Mouse (Mus musculus) retina, embryonic 14.5 days (tissue): ENCODE measurements around the gene Polg.

ENCODE experiments used
- DNase-seq: peaks from one replicate; pipeline ENCODE4 v3.0.0-alpha.2; 2015; ENCODE audit warnings: low spot score

Gene Polg

DNA sequence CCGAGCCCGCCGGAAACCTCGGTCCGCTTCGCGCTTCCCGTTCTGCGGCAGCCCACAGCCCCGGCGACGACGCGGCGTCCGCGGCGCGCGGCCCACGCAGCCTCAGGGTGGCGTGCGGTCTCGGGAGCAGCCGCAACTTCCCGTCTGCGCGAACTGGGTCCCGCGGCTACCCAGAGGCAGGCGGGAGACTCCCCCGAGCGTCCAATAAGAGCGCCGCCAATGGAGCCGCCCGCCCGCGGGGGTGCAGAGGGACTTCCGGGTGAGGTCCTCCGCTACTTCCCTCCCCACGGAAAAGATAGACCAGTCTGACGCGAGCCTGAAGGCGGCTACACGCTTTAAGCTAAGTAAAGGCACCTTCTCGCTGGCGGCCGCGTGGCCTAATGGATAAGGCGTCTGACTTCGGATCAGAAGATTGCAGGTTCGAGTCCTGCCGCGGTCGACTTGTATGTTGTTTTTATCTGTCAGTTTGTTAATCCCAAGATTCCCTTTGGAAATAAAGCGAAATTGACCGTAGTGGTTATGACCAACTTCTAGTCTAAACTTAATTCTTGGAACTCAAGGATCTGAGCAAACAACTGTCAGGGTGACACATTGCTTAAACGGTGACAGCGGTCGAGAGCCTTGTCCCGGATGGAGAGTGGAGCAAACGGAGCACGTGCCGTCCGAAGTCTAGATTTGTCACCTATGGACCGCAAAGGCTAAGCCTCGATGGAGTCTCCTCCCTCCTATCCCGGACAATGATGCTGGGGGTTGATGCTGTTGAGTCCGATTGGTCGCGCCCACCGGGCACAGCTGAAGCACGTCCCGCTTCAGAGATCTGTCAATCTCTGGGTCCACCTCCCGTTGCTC, at the start of gene Polg:
TSS of gene Polg (minus strand) at position 310 of the 849 bp plus-strand sequence.
- peak; percentile 99 for DNase-seq

DNA sequence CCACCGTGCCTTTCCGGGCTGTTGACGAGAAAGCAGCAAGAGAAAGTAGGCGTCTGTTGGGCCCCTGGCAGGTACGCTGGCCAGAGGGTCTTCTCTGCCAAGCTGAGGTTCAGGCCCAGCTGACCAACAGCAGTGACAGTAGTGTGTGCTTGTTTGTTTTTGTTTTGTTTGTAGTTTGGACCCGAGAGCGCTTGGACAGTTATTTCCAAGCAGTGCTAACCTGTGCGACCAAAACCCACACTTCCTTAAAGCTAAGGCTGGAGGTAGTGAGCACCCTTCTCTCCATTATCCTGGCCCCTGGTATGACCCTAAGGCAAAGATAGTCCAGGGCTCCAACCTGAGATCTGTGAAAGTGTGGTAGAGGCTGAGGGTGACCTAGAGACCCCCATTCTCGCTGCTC, 49.7 kb upstream of the Polg start:
- no peak for DNase-seq

DNA sequence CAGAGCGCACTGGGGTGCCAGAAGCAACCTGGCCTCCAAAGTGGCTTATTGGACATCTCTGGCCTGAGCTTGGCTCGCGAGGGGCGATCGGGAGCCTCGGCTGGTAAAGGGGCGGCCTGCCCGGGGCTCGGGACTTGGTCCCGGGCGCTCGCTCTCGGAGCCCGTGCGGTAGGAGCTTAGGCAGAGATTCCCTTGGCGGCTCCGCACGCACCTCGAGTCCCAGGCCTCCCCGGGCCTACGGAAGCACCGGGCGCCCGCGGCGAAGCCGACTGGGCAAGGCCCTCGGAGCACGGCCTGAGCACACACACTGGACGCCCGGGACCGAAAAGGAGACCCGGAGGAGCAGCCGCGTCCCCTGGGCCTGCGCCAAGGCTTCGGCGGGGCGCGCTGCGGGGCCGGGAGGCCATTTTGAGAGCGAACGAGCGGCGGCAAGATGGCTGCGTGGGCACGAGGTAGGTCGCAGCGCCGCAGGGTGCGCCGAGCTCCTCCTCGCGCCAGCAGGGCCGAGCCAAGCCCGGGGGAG, 49.1 kb upstream of the Polg start:
- DNase-seq: no peak

DNA sequence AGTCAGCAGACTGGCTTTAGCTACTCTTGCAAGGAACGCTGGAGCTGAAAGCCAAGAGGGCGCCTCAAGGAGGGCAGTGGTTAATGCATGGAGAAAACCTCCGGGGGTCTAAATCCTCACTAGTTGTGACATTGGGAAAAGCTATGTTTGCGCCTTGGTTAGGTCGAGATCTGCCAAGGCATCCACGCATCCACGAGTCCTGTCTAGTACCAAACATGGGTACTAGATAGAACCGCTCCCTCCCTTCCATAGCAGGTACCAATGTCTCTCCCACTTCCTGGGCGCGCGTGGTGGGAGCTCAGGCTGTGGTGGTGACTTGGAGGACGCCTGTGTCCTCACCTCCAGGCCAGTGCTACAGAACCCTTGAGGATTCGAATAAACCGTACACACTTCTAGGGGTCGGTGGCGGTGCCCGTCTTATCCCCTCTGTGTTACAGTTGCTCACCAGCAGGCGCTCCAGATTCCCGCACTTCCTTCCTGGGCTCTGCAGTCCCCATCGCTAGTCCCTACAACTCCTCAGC, 48.3 kb upstream of the Polg start:
- no peak for DNase-seq

DNA sequence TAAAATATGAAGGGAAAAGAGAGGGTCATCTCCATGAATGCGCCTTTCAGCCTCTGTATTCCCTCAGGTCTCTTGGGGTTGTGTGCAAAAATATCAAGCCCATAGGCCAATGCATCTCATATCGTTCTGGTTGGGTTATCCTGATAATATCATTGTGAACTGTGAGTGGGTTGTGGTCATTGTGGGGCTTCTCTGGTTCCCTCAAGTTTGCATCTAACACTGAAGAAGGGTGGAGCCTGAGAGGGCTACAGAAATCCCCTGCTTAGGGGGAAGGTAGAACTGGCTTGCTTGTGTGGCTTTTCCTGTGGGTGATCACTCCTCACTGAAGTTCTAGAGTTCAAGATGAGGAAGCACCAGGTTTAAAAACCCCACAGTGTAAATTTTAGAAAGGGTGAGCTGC, 47.3 kb upstream of the Polg start:
- no peak for DNase-seq

DNA sequence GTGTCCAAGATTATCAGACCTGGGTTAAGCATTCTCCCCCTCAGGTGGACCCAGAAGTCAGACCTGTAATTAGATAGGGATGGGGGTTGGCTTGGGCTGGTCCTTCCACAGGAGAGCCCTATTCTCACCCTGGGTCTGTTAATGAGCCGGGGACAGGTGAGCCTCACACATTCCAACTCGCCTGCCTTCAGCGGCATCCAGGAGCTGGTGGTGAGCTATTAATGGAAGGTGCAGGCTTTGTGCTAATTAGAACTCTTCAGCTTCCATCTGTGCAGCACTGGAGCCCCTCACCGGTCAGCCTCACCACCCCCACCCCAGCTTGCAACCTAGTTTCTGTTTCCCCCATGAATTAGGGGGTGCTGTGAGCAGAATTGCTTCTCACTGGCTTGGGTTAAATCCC, 46.3 kb upstream of the Polg start:
- no peak for DNase-seq

DNA sequence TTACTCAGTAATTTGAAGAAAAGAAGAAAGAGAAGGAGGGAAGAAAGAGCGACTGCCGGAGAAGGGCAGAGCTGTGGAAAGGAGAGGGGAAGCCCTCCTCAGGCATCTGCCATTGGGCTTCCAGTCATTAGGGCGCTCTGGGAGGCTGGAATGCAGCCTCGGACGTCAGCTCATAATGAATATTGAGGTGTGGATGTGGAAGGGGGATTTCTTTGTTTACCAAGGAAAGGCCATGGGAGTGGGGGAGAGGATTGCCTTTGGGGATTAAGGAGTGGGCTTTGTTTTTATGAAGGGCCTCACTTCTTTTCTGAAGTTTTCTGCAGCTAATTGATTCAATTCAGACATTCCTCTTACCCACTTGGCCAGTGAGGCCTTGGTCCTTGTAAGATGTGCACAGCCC, 45.5 kb upstream of the Polg start:
- no peak for DNase-seq

DNA sequence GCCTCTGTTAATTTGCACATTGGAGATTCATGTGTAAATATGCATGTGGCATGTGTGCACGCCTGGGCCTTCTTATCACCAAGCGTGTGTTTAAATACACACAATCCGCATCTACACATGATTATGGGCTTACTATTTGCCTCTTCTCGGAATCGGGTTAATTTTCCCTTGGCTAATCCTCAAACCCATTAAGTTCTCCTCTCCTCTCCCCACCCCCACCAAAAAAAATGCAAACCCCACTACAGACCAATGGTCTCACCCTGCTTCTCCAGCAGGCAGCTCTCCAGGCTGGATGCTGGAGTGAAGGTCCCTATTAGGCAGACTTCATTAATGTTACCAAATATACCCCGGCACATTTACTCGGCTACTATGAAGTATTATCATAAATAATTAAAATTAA, 45.0 kb upstream of the Polg start:
- DNase-seq: no peak

DNA sequence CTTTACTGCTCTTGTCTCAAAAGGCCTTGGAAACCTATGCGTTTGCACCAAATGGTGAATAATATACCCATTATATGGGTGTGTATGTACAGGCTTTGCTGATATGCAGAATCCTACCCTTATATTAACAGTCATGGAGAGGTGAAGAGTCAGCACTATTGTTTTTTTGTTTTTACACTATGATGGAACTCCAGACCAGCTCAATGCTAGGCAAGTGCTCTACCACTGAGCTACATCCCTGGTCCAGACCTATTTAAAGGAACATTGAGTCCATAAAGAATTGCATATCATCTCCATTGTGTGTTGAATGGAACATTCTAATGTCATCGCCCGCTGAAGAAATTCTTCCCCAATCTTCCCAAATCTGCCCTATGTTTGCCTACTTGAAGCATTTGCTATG, 44.5 kb upstream of the Polg start:
- no peak for DNase-seq

DNA sequence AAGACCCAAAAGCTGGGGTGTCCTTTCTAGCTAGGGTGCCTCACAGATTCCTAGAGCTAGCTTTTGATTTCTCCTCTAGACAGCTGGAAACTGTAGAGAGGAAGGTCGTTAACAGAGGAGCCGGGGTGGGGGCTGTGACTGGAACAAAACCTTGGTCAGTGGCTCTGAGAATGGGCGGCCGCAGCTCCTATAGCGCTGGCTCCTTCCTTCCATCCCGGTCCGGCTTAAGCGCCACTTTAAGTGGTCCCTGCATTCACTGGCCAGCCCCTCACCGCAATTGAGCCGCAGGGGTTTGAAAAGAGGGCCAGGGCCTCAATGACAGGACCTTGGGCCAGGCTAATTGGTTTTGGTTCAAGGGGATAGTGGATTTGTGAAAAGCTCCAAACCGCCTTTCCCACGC, 43.5 kb upstream of the Polg start:
- DNase-seq: no peak

DNA sequence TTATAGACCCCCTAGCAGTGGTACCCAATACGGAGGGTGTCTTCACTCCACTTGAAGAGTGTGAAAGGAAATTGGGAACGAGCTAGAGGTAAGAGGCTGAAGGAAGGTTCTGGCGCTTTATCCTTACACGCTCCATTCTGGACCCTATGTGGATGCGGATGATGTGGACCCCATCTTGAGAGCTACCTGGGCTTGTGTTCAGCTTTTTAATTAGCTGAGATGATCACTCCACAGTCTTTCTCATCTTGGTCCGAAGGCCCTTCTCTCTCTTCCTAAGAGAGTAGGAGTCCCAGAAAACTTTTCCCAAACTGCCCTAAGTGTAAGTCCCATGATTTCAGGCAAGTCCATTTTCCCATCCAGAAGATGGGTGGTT, 43.1 kb upstream of the Polg start:
- DNase-seq: no peak

DNA sequence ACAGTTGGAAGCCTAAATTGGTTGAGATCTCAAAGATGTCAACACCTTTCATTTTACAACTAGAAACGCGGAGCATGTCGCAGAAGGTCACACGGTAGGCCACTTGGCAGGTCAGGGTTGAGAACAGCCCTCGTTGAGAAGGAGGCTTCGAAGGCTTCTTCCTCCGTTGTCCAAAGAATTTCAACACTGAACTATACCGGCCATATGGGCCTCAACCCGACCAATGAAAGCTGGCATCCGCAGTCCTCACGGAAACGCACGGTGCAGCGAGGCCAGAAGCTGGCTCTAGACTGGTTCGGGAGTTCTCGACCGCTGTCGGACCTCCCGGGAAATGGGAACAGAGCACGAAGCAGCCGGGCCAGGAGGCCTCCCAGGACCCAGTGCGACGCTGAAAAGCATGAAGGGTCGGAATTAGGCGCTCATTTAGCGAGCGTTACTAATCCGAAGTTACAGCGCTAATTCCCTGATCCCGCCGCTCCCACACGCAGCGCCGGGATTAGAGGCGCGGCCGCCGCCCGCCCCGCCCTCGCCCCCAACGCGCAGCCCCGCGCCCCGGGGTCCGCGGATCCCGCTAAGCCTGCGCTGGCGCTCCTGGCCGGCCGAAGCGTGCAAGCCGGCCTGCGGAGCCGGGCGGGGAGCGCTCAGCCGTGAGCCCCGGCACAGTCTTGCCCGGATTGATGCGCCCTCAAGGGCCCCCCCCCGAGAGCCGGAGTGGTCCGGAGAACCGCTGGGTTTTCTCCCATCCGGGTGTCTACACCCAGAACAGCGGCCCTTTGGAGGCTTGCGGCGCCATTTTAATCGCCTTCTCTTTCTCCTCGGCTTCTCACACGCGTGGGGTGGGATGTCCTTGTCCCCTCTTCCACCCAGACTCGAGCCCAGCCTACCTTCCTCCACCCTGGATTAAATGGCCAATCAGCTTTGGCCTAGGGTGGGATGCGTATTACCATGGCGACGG, 42.4 kb upstream of the Polg start:
- DNase-seq: no peak

DNA sequence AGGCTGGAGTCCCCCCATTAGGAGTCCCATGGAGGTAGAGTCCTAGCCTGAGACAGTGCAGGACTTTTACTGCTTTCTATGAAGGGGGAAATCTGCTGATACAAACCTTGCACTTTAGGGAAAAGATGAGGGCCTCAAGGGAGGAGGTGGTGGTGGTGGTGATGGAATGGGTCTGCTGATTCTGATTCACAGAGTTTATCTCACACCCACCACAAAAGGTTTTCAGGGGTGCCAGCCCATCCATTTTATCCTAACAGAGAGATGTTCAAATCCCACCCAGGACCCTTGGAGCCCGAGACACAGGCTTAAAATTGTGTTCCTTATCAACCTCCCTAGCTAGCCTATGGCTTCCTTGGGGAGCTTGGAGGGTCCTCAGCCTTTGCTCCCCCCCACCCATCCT, 41.6 kb upstream of the Polg start:
- DNase-seq: no peak

DNA sequence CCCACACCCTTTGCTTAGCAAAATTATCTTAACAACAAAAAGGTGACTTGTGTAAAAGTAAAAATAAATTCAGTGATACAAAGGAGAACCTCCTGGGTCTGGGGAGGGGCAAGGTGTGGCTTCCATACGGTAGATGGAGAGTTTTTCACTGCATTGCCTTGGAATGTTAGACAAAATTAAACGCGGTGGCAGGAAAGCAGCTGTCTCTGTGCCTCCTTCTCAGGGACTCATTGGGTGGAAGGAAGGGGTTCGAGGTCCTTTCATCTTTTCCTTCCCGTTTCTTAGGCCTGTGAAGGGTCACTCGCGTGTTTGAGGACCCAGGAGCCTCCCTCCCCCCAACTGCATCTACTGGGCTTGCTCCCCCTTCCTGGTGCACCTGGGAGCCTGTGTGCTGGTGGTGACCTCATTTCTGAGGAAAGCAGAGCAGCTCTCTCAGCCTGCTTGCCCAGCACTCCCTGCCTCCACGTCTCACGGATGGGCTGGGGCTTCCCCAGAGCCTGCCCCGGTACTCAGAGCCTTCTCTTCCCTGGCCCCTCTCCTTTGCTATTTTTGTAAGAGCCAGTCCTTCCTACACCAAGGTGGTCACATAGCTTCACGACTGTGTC, 41.0 kb upstream of the Polg start:
- no peak for DNase-seq

DNA sequence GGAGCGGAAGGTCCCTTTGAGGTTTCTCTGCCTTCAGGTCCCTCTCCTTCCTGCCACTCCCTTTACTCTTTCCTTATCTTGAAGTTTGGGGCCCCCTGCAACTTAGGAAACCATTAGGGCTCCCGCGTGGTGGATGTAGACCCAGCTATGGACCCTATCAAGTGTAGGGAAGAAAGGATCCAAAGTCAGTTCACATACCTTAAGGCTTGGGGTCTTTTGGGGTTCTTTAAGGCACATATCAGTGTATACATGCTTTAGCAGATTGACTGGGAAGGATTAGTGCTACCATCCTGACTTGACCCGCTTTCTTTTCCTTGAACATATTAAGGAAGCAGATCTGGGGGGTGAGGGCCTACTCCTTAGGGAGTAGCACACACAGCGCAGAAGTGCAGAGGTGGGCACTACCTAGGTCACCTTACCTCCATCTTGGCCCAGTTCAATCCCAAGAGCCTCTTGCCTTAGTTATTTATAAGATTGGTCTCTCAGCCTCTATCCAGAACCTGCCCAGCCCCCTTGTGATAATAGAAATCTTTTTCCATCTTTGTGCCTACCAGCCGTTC, 40.4 kb upstream of the Polg start:
- no peak for DNase-seq

DNA sequence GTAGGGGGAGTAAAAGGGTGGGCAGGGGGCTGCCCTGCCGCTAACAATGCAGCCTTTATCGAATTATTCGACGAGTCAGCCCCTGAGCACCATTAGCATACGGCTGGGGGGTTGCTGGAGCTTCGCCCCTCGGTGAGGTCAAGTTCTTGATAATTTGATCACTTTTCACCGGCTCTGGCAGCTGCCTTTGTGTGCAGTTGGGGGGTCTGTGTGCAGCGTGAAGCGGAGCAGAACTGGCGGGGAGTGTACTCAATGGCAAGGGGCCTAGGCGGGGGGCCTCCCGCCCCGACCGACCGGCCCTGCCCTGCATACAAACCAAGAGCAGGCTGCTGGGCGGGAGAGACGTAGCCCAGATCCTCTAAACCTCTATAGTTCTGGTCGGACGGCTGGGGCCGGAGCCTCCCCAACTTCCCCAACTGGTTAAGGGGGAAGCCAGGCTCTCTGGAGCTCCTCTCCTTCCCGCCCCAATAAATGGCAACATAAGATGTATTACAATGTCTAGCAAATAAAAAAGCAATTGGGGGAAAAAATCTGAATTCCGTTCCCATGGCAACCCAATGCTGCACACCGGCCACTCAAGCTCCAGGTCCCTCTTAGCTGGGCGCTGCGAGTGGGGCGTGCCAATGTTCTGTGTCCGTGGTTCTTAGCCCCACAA, 39.8 kb upstream of the Polg start:
- DNase-seq: no peak

DNA sequence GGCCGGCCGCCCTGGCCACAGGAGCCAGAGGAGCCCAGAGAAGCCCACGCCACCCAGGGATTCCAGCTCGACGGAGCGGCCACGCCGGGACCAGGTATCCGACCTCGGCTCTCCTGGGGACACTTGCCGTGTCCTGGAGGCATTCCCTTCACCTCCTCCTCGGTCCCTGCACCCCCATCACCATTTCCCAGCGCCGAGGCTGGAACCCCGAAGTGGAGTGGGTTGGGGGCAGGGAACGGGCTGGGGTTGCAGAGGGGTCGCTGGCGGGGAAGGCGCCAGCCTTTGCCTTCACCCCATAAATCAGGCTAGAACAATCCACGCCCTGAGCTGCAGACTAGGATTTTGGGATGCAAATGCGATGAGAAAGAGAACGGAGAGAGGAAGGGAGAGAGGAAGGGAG, 39.2 kb upstream of the Polg start:
- no peak for DNase-seq

DNA sequence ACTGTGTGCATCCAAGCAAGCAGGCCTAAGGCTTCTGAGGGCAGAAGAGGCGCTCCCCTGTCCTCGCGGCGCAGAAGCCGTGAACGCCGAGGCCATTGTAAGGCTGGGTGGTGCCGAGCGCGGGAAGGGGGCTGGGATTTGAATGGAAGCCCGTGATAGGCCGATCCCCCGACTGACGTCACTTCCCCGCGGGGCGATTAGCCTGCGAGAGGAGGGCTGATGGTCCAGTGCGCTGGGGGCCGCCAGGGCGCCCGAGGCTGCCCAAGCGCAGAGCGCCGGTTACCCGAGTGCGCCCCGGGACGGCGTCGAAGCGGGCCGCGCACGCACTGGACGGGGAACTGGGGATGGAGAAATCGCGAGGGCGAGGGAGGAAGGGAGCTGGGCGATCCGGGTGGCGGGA, 38.6 kb upstream of the Polg start:
- peak; percentile 88 for DNase-seq

DNA sequence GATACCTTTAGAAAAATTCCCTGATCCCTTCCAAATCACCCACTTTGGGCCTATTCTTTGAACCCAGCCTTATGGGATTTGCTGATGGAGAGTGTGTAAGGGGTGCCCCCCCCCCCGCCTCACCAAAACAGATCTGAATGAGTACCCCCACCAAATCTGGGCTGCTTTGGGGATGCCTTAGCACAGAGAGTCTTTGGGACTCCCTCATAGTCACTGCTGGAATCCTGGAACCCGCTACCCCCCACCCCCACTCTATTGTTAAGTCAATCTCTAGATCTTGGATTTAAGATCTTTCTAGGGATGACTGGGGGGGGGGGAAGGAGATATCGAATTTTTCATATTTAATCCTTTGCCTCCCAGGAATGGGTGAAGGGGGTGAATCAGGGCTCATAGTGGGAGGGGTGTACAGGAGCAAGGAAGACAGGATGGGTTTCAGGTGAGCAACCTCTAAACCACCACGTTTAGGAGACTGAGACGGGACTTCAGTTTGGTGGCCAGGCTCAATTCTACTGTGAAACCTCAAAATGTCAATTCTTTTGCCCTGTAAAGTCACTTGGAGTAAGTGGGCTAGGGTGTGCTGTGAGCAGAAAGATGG, 37.6 kb upstream of the Polg start:
- DNase-seq: no peak

DNA sequence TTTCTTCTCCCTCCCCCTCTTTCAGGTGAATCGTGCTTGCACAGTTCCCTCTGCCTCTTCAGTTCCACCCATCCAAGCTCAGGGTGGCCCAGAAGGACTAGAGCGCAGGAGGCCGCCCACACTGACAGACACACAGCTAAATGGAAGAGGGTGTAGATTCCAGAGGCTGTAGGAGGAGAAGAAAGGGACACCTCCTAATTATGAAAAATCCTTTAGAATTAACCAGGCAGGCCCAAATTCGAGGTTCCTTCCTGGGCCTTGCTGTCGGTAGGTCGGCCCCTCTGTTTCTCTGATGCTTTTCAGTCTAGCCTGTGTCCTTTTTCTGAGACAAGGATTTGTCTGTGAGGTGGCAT, 36.9 kb upstream of the Polg start:
- peak; percentile 3 for DNase-seq
